Mouse (Mus musculus): Measurements from ENCODE around the gene Fancf. TPM values are rescaled to one million over a fixed set of nuclear protein-coding genes. Genes with fewer than 3 reads are reported as not detected.

The Fancf gene
- polyA plus RNA-seq, 1 experiment from 2014 or later = 10.1 TPM

GRCm38 (mm10) chr7:51878730-51879129 lies 16.7 kb upstream of the Fancf start:
- ATAC-seq (ENCODE audit: low FRiP score) = no peak; the same call in 1 of the 2 replicates
- Histone ChIP-seq H3K27ac (replicated peaks) (peak overlapping the region; percentile 95), H3K36me3 (no peaks in the 10 kb centered on the region), H3K27me3 (replicated peaks) (no peaks in the 10 kb centered on the region), H3K4me3 (replicated peaks) (peak overlapping the region; percentile 58), H3K4me1 (peaks cover 10% of the 10 kb centered on the region), H3K9ac (replicated peaks) (peak overlapping the region; percentile 75), H3K4me2 (peak overlapping the region; percentile 87), H3K9me3 (replicated peaks) (no peaks in the 10 kb centered on the region)
- WGBS = 1% methylated on average over 8 of the region's 8 CpGs

DNA sequence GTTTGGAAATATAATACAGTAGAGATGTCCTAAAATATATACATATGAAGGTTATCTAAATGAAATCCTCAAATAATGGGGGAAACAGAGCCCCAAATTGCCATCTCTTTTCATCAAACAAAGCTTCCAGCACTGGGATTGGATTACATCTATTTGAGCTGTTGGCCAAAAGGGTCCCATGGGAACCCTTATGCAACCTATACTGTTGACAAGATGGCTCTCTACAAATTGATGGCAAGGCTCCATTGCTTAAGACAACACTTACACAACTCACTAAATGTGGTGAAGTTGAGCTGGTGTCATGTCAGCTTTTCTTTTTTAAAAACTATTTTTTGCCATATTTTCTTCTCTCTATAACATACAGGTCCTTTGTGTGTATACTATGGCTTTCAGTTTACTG lies 14.2 kb upstream of the Fancf start:
- no peak overlapping the region for H3K4me2 ChIP-seq
- H3K36me3 ChIP-seq = no peaks in the 10 kb centered on the region
- H3K9me3 ChIP-seq (replicated peaks) = no peaks in the 10 kb centered on the region
- no peak overlapping the region for H3K4me3 ChIP-seq (replicated peaks)
- peaks cover 10% of the 10 kb centered on the region for H3K4me1 ChIP-seq
- H3K27me3 ChIP-seq (replicated peaks) = no peaks in the 10 kb centered on the region
- no peak overlapping the region for H3K9ac ChIP-seq (replicated peaks)
- H3K27ac ChIP-seq (replicated peaks) = no peak overlapping the region
- no peak for ATAC-seq (ENCODE audit: low FRiP score)

GRCm38 (mm10) chr7:51872597-51872996 lies 10.5 kb upstream of the Fancf start:
- Histone ChIP-seq H3K9me3 (replicated peaks) (no peaks in the 10 kb centered on the region), H3K4me1 (no peaks in the 10 kb centered on the region), H3K27me3 (replicated peaks) (no peaks in the 10 kb centered on the region), H3K4me3 (replicated peaks) (no peak overlapping the region), H3K9ac (replicated peaks) (no peak overlapping the region), H3K36me3 (no peaks in the 10 kb centered on the region), H3K27ac (replicated peaks) (no peak overlapping the region), H3K4me2 (no peak overlapping the region)
- no peak for ATAC-seq (ENCODE audit: low FRiP score)

DNA sequence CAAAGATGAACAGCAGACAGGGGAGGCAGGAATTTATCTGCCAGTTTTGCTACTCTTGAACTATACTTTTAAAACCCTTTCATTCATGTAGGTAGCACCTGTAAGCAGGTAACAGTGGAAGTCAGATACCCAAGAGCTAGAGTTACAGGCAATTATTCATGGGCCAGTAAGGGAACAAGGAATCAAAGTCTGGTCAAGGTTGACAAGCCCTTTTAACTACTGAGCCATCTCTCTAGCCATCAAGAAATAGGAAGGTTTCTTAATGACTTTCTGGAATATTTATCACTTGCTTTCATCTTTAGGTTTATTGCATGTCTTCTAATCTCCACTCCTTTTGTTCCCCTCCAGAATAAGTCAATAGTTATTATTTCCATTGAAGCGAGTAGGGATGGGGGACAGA lies 10.0 kb upstream of the Fancf start:
- Histone ChIP-seq H3K9me3 (replicated peaks) (no peaks in the 10 kb centered on the region), H3K27ac (replicated peaks) (no peak overlapping the region), H3K9ac (replicated peaks) (no peak overlapping the region), H3K4me2 (no peak overlapping the region), H3K36me3 (no peaks in the 10 kb centered on the region), H3K27me3 (replicated peaks) (no peaks in the 10 kb centered on the region), H3K4me1 (no peaks in the 10 kb centered on the region), H3K4me3 (replicated peaks) (no peak overlapping the region)
- no peak for ATAC-seq (ENCODE audit: low FRiP score)
- WGBS = 76% methylated on average over 1 of the region's 1 CpGs

DNA sequence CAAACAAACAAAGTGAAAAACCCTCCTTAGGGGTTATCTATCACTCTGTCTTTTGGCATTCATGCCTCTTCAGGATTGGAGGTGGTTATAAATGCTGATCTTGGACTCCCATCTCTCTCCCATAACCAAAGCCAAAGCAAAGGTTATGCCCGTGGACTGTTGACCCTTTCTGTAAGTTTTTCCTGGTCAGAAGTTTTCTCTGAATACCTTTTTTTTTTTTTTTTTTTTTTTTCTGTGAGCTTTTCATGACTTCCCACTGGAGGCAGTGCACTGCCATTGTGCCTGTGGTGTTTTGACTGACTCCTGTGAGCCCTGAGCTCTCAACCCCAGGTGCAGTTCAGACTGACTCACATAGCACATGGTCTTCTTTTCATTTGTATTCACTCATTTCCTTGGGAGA lies 5.9 kb upstream of the Fancf start:
- Histone ChIP-seq H3K27ac (replicated peaks) (no peak overlapping the region), H3K9me3 (replicated peaks) (no peaks in the 10 kb centered on the region), H3K4me1 (peaks cover 2% of the 10 kb centered on the region), H3K27me3 (replicated peaks) (no peaks in the 10 kb centered on the region), H3K4me3 (replicated peaks) (no peak overlapping the region), H3K36me3 (no peaks in the 10 kb centered on the region), H3K4me2 (no peak overlapping the region), H3K9ac (replicated peaks) (no peak overlapping the region)
- no peak for ATAC-seq (ENCODE audit: low FRiP score)
- WGBS = 95% methylated on average over 1 of the region's 1 CpGs

GRCm38 (mm10) chr7:51865336-51865735 lies 3.3 kb upstream of the Fancf start:
- Histone ChIP-seq H3K4me2 (no peak overlapping the region), H3K4me3 (replicated peaks) (no peak overlapping the region), H3K9me3 (replicated peaks) (no peaks in the 10 kb centered on the region), H3K9ac (replicated peaks) (no peak overlapping the region), H3K27ac (replicated peaks) (no peak overlapping the region), H3K36me3 (no peaks in the 10 kb centered on the region), H3K4me1 (peaks cover 17% of the 10 kb centered on the region), H3K27me3 (replicated peaks) (no peaks in the 10 kb centered on the region)
- WGBS = 64% methylated on average over 1 of the region's 1 CpGs
- no peak for ATAC-seq (ENCODE audit: low FRiP score)

- H3K27ac ChIP-seq (replicated peaks) = no peak overlapping the region
- peak overlapping the region; percentile 83 for H3K4me3 ChIP-seq (replicated peaks)
- ATAC-seq (ENCODE audit: low FRiP score) = no peak
- H3K36me3 ChIP-seq = no peaks in the 10 kb centered on the region
- WGBS = 77% methylated on average over 3 of the region's 3 CpGs
- H3K4me2 ChIP-seq = peak overlapping the region; percentile 77
- H3K4me1 ChIP-seq = peaks cover 26% of the 10 kb centered on the region
- H3K9me3 ChIP-seq (replicated peaks) = no peaks in the 10 kb centered on the region
- H3K9ac ChIP-seq (replicated peaks) = peak overlapping the region; percentile 87; the same call in 1 of the 2 replicates
- no peaks in the 10 kb centered on the region for H3K27me3 ChIP-seq (replicated peaks)
These were observed 775 bp upstream of the Fancf start for GRCm38 (mm10) chr7:51862842-51863241.

- Histone ChIP-seq H3K4me2 (peak within 1 kb of the TSS; percentile 77), H3K4me1 (peaks cover 26% of the 10 kb centered on the region), H3K4me3 (replicated peaks) (peak within 1 kb of the TSS; percentile 83), H3K36me3 (no peaks in the 10 kb centered on the region), H3K27ac (replicated peaks) (peak within 1 kb of the TSS; percentile 99), H3K9ac (replicated peaks) (peak within 1 kb of the TSS; percentile 87), H3K27me3 (replicated peaks) (no peaks in the 10 kb centered on the region), H3K9me3 (replicated peaks) (no peaks in the 10 kb centered on the region)
- peak; percentile 90 for ATAC-seq (ENCODE audit: low FRiP score)
- WGBS = 7% methylated on average over 76 of the region's 105 CpGs
These were observed 594 bp downstream of the Fancf start, which contains the start of gene Gas2 for GRCm38 (mm10) chr7:51861250-51862096. Gene Gas2 (plus strand): TSS chr7:51862015.

DNA sequence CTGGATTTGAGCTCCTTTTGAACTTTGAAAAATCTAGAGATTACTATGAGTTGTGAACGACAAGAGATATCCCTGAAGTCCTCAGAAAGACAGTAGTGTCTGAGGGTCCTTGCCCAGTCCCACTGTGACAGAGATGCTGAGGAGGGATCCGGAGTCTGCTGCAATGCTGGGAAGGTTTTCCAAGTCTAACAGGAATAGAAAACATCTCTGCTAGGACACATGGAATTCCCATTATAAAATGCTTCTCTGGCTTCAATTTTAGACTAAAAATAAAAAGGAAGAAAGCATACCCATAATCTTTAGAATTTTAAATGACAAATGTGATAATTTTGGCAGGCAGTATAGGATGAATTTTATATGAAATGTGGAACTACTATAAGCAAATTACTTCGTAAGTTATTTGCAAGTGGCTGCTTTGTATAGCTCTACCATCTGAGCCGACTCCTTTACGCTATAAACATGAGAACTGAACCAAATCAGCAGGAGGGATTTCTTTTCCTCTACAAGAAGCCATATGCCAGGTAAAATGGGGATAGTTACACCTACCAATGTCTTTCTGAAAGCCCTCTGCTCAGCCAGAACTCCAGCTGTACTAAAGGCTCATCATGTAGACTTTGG lies 10.1 kb downstream of the Fancf start:
- H3K27me3 ChIP-seq (replicated peaks) = no peaks in the 10 kb centered on the region
- H3K4me1 ChIP-seq = no peaks in the 10 kb centered on the region
- H3K4me2 ChIP-seq = no peak overlapping the region
- H3K9ac ChIP-seq (replicated peaks) = no peak overlapping the region
- no peaks in the 10 kb centered on the region for H3K9me3 ChIP-seq (replicated peaks)
- H3K36me3 ChIP-seq = no peaks in the 10 kb centered on the region
- no peak overlapping the region for H3K27ac ChIP-seq (replicated peaks)
- WGBS = 89% methylated on average over 5 of the region's 5 CpGs
- no peak overlapping the region for H3K4me3 ChIP-seq (replicated peaks)
- no peak for ATAC-seq (ENCODE audit: low FRiP score)

- Histone ChIP-seq H3K4me3 (replicated peaks) (no peak overlapping the region), H3K27me3 (replicated peaks) (no peaks in the 10 kb centered on the region), H3K27ac (replicated peaks) (no peak overlapping the region), H3K9ac (replicated peaks) (no peak overlapping the region), H3K36me3 (no peaks in the 10 kb centered on the region), H3K4me2 (no peak overlapping the region), H3K4me1 (no peaks in the 10 kb centered on the region), H3K9me3 (replicated peaks) (no peaks in the 10 kb centered on the region)
- WGBS = 73% methylated on average over 6 of the region's 6 CpGs
- no peak for ATAC-seq (ENCODE audit: low FRiP score)
These were observed 11.2 kb downstream of the Fancf start for GRCm38 (mm10) chr7:51850877-51851276.

DNA sequence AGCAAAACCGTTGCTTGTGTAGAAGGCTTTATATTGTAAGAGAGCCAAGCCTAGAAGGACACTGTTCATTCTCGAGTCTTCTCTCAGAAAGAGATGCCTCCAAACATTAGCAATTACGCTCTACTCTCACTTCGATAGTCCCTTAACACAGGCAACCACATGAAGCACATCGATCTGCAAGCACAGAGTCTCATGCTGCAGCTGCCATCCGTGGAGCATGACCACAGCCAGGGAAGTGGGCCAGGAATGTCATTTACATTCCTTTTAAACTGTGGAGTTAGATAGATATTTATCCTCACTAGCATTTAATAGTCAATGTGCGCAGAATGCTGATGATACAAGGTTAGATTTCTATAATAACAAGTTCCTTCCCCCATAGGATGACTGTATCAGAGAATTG lies 21.6 kb downstream of the Fancf start:
- Histone ChIP-seq H3K4me2 (no peak overlapping the region), H3K4me3 (replicated peaks) (no peak overlapping the region), H3K27me3 (replicated peaks) (no peaks in the 10 kb centered on the region), H3K27ac (replicated peaks) (peak overlapping the region; percentile 14; the same call in 1 of the 2 replicates), H3K36me3 (no peaks in the 10 kb centered on the region), H3K4me1 (peaks cover 7% of the 10 kb centered on the region), H3K9me3 (replicated peaks) (no peaks in the 10 kb centered on the region), H3K9ac (replicated peaks) (no peak overlapping the region)
- 52% methylated on average over 7 of the region's 7 CpGs for WGBS
- peak; percentile 53; the same call in 1 of the 2 replicates for ATAC-seq (ENCODE audit: low FRiP score)

- no peaks in the 10 kb centered on the region for H3K27me3 ChIP-seq (replicated peaks)
- H3K4me2 ChIP-seq = peak overlapping the region; percentile 15
- peak overlapping the region; percentile 68; the same call in 1 of the 2 replicates for H3K27ac ChIP-seq (replicated peaks)
- WGBS = 19% methylated on average over 7 of the region's 7 CpGs
- H3K9me3 ChIP-seq (replicated peaks) = no peaks in the 10 kb centered on the region
- peak; percentile 77 for ATAC-seq (ENCODE audit: low FRiP score)
- H3K36me3 ChIP-seq = no peaks in the 10 kb centered on the region
- no peak overlapping the region for H3K9ac ChIP-seq (replicated peaks)
- H3K4me1 ChIP-seq = peaks cover 15% of the 10 kb centered on the region
- no peak overlapping the region for H3K4me3 ChIP-seq (replicated peaks)
These were observed 30.1 kb downstream of the Fancf start for GRCm38 (mm10) chr7:51831917-51832316.
